Mouse (Mus musculus): Measurements from ENCODE around the gene Ccdc151. TPM values are rescaled to one million over a fixed set of nuclear protein-coding genes. Genes with fewer than 3 reads are reported as not detected.

Ccdc151 gene
- polyA plus RNA-seq (2012; rRNA removed), result 38.5 and 46.0 TPM in 2 replicates

- TF ChIP-seq POLR2A (IDR thresholded peaks at IDR 0.05; ENCODE audit: control insufficient read depth, low read depth, low read length) (peak; percentile 81), CTCF (IDR thresholded peaks at IDR 0.05; ENCODE audit: control insufficient read depth, insufficient read depth, insufficient replicate concordance, low read depth, low read length) (0 out of 2 replicates have a peak, but pooled peaks have one; percentile 4)
- H3K27ac ChIP-seq (ENCODE audit: control insufficient read depth, insufficient read depth, low read depth, low read length), result peak within 1 kb of the TSS; percentile 92
- peaks cover 2% of the 10 kb centered on the region for H3K36me3 ChIP-seq (ENCODE audit: control insufficient read depth, insufficient read depth, low read length)
- H3K4me3 ChIP-seq (ENCODE audit: control insufficient read depth, low read depth, low read length), result peak within 1 kb of the TSS; percentile 83
- H3K4me1 ChIP-seq (ENCODE audit: control insufficient read depth, insufficient read depth, low read length), result peaks cover 9% of the 10 kb centered on the region
- no peaks in the 10 kb centered on the region for H3K27me3 ChIP-seq (ENCODE audit: control insufficient read depth, insufficient read depth, low read length)
Observed at GRCm38 (mm10) chr9:22002194-22003162, at the start of gene Ccdc151, which contains the start of gene Prkcsh. Gene Ccdc151 (minus strand): TSS chr9:22002634. Gene Prkcsh (plus strand): TSS chr9:22002806.

DNA sequence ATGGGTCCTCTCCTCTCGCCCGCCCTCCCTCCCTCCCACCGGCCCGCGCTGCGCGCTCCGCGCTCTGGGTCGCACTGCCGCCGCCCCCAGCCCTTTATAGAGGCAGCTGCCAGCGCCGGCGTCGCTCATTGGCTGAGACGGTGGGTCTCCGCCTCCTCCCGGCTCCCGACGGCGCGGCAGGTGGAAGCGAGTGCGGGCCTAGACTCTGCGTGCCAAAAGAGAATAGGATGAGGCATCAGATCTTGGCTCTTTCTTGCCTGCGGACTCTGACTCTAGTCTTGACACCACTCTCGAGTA, 49.5 kb upstream of the Ccdc151 start, which contains the start of gene Elavl3:
TSS of gene Elavl3 (minus strand) at position 66 of the 297 bp plus-strand sequence.
- peaks cover 32% of the 10 kb centered on the region for H3K4me1 ChIP-seq (ENCODE audit: control insufficient read depth, insufficient read depth, low read length)
- peaks cover 2% of the 10 kb centered on the region; the same call in 1 of the 2 replicates for H3K27me3 ChIP-seq (ENCODE audit: control insufficient read depth, insufficient read depth, low read length)
- peak within 1 kb of the TSS; percentile 76 for H3K4me3 ChIP-seq (ENCODE audit: control insufficient read depth, low read depth, low read length)
- H3K36me3 ChIP-seq (ENCODE audit: control insufficient read depth, insufficient read depth, low read length), result no peaks in the 10 kb centered on the region
- no peak for TF ChIP-seq CTCF (IDR thresholded peaks at IDR 0.05; ENCODE audit: control insufficient read depth, insufficient read depth, insufficient replicate concordance, low read depth, low read length)
- no peak for TF ChIP-seq POLR2A (IDR thresholded peaks at IDR 0.05; ENCODE audit: control insufficient read depth, low read depth, low read length)
- H3K27ac ChIP-seq (ENCODE audit: control insufficient read depth, insufficient read depth, low read depth, low read length), result no peak within 1 kb of the TSS

GRCm38 (mm10) chr9:22051161-22051957, 48.9 kb upstream of the Ccdc151 start:
- H3K4me3 ChIP-seq (ENCODE audit: control insufficient read depth, low read depth, low read length), result peak overlapping the region; percentile 76
- H3K36me3 ChIP-seq (ENCODE audit: control insufficient read depth, insufficient read depth, low read length), result no peaks in the 10 kb centered on the region
- TF ChIP-seq CTCF (IDR thresholded peaks at IDR 0.05; ENCODE audit: control insufficient read depth, insufficient read depth, insufficient replicate concordance, low read depth, low read length) (no peak), POLR2A (IDR thresholded peaks at IDR 0.05; ENCODE audit: control insufficient read depth, low read depth, low read length) (no peak)
- H3K27me3 ChIP-seq (ENCODE audit: control insufficient read depth, insufficient read depth, low read length), result peaks cover 2% of the 10 kb centered on the region; the same call in 1 of the 2 replicates
- H3K27ac ChIP-seq (ENCODE audit: control insufficient read depth, insufficient read depth, low read depth, low read length), result no peak overlapping the region
- H3K4me1 ChIP-seq (ENCODE audit: control insufficient read depth, insufficient read depth, low read length), result peaks cover 32% of the 10 kb centered on the region

- peaks cover 2% of the 10 kb centered on the region; the same call in 1 of the 2 replicates for H3K27me3 ChIP-seq (ENCODE audit: control insufficient read depth, insufficient read depth, low read length)
- H3K36me3 ChIP-seq (ENCODE audit: control insufficient read depth, insufficient read depth, low read length), result no peaks in the 10 kb centered on the region
- H3K4me3 ChIP-seq (ENCODE audit: control insufficient read depth, low read depth, low read length), result peak overlapping the region; percentile 51
- peaks cover 28% of the 10 kb centered on the region for H3K4me1 ChIP-seq (ENCODE audit: control insufficient read depth, insufficient read depth, low read length)
- no peak overlapping the region for H3K27ac ChIP-seq (ENCODE audit: control insufficient read depth, insufficient read depth, low read depth, low read length)
- TF ChIP-seq CTCF (IDR thresholded peaks at IDR 0.05; ENCODE audit: control insufficient read depth, insufficient read depth, insufficient replicate concordance, low read depth, low read length) (no peak), POLR2A (IDR thresholded peaks at IDR 0.05; ENCODE audit: control insufficient read depth, low read depth, low read length) (no peak)
Observed at GRCm38 (mm10) chr9:22050351-22050889, 48.0 kb upstream of the Ccdc151 start.

DNA sequence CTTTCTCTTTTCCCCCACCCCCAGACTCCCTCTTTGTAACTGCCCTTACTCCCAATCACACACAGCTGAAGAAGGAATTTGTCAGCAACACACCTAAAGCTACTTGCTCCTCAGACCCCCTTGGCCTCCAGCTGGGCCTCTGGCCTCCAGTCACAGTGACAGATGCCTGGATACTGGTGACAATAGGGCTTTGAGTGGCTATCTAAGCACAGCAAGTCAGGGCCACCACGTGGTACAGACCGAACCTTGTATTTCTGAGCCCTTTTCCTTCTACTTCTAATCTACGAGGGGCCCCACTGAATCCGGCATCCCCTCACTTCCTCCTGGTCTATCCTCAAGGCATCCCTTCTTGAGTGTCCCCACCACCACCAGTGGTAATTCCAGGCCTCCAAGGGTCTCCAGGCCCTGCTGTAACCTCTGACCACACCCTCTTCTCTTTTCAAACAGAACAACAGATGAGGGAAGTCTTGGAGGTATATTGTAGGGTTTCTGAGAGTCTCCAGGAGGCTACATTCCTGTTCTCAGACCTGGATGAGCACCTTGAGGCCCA, 47.4 kb upstream of the Ccdc151 start:
- Histone ChIP-seq H3K36me3 (ENCODE audit: control insufficient read depth, insufficient read depth, low read length) (no peaks in the 10 kb centered on the region), H3K27me3 (ENCODE audit: control insufficient read depth, insufficient read depth, low read length) (peaks cover 2% of the 10 kb centered on the region; the same call in 1 of the 2 replicates), H3K4me1 (ENCODE audit: control insufficient read depth, insufficient read depth, low read length) (peaks cover 23% of the 10 kb centered on the region), H3K4me3 (ENCODE audit: control insufficient read depth, low read depth, low read length) (no peak overlapping the region), H3K27ac (ENCODE audit: control insufficient read depth, insufficient read depth, low read depth, low read length) (no peak overlapping the region)
- TF ChIP-seq CTCF (IDR thresholded peaks at IDR 0.05; ENCODE audit: control insufficient read depth, insufficient read depth, insufficient replicate concordance, low read depth, low read length) (no peak), POLR2A (IDR thresholded peaks at IDR 0.05; ENCODE audit: control insufficient read depth, low read depth, low read length) (no peak)

DNA sequence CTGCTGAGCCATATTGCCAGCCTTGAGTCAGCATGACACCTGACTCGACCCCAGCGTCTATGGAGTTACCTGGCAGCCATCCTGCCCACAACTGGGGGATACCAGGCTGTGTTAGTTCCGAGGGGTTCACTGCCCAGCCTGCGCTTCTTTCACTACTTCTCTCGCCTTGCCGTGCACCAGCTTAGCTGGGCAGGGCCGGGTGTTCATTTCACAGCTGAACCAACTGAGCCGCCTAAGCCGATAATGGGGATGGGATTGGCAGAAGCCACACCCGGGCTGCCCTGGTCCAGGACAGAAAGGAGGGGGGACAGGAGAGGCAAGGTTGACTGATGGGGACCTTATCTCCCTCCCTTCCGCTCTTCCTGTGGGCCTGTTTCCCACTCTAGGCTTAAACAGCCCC, 46.9 kb upstream of the Ccdc151 start:
- H3K4me1 ChIP-seq (ENCODE audit: control insufficient read depth, insufficient read depth, low read length), result peaks cover 18% of the 10 kb centered on the region
- H3K36me3 ChIP-seq (ENCODE audit: control insufficient read depth, insufficient read depth, low read length), result no peaks in the 10 kb centered on the region
- no peak for TF ChIP-seq CTCF (IDR thresholded peaks at IDR 0.05; ENCODE audit: control insufficient read depth, insufficient read depth, insufficient replicate concordance, low read depth, low read length)
- no peak for TF ChIP-seq POLR2A (IDR thresholded peaks at IDR 0.05; ENCODE audit: control insufficient read depth, low read depth, low read length)
- peaks cover 2% of the 10 kb centered on the region; the same call in 1 of the 2 replicates for H3K27me3 ChIP-seq (ENCODE audit: control insufficient read depth, insufficient read depth, low read length)
- H3K4me3 ChIP-seq (ENCODE audit: control insufficient read depth, low read depth, low read length), result no peak overlapping the region
- H3K27ac ChIP-seq (ENCODE audit: control insufficient read depth, insufficient read depth, low read depth, low read length), result no peak overlapping the region
